Mouse (Mus musculus) neural tube, embryonic 13.5 days (tissue): ENCODE results near the gene Hsd11b2. TPM values are rescaled to one million over a fixed set of nuclear protein-coding genes. Genes with fewer than 3 reads are reported as not detected.

Experiments used
- ATAC-seq: fragments of 200-750 bp; cut with Nextera tagmentation; 2 replicates; pipeline ENCODE4 v1.8.0; 2017; ENCODE audit warnings: low read depth, mild to moderate bottlenecking, moderate TSS enrichment, moderate library complexity
- H3K27ac ChIP-seq: fragments of 300-500 bp; sonication (generic); replicated peaks from 2 replicates; pipeline ENCODE4 v1.5.1; 2015; ENCODE audit warnings: moderate library complexity, mild to moderate bottlenecking, inconsistent platforms
- H3K27me3 ChIP-seq: fragments of 300-500 bp; sonication (generic); 2 replicates; pipeline ENCODE4 v1.6.1; 2015; ENCODE audit warnings: mild to moderate bottlenecking, inconsistent platforms
- H3K36me3 ChIP-seq: fragments of 300-500 bp; sonication (generic); 2 replicates; pipeline ENCODE4 v1.6.1; 2015; ENCODE audit warnings: mild to moderate bottlenecking, inconsistent platforms
- H3K4me1 ChIP-seq: fragments of 300-500 bp; sonication (generic); replicated peaks from 2 replicates; pipeline ENCODE4 v1.6.1; 2015; ENCODE audit warnings: inconsistent platforms
- H3K4me2 ChIP-seq: fragments of 300-500 bp; sonication (generic); 2 replicates; pipeline ENCODE4 v1.6.1; 2015; ENCODE audit warnings: inconsistent platforms, mild to moderate bottlenecking, moderate library complexity
- H3K4me3 ChIP-seq: fragments of 300-500 bp; sonication (generic); 2 replicates; pipeline ENCODE4 v1.5.1; 2015; ENCODE audit warnings: mild to moderate bottlenecking, inconsistent platforms
- H3K9ac ChIP-seq: fragments of 300-500 bp; sonication (generic); 2 replicates; pipeline ENCODE4 v1.6.1; 2015; ENCODE audit warnings: moderate library complexity, mild to moderate bottlenecking, inconsistent platforms
- H3K9me3 ChIP-seq: fragments of 300-500 bp; sonication (generic); 2 replicates; pipeline ENCODE4 v1.6.1; 2016; ENCODE audit warnings: inconsistent platforms
- WGBS: fragments of 180-500 bp; shearing (Covaris S2); methylation state at CpG from one replicate; pipeline ENCODE4 v1.1.7; 2015; 5-methylcytosine and 5-hydroxymethylcytosine counted together
- polyA plus RNA-seq: library from polyadenylated mRNA; unstranded; fragments of >200 nt; fragmentation: Nextera tagmentation; extraction: Ambion mirVana; gene quantifications from 2 replicates; pipeline ENCODE4 v1.2.1, GENCODE M21; 2015

Gene Hsd11b2
- polyA plus RNA-seq, 1 experiment from 2014 or later: 5.5 TPM

DNA sequence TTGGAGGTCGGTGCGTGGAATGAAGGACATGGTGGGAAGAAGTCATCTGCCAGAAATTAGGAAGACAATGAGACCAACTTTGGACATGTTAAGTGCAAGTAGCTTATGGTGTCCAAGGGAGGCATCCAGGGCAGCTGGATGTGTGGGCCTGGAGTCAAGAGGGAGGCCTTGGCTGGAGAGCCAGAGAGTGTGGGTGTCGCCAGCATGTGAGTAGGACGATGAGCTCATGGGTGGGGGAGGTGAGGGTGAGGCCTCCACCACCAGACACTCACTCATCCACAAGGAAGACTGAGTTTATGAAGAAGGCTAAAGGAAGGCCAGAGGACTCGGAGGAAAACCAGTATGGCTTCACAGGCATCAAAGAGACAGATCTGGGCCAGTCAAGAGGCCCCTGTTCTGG is 3.9 kb upstream of the Hsd11b2 start:
- no peak overlapping the region for H3K27ac ChIP-seq
- peaks cover 41% of the 10 kb centered on the region for H3K4me1 ChIP-seq
- H3K4me3 ChIP-seq: no peak overlapping the region
- no peak overlapping the region for H3K9ac ChIP-seq
- no peaks in the 10 kb centered on the region for H3K36me3 ChIP-seq
- H3K4me2 ChIP-seq: no peak overlapping the region
- no peak for ATAC-seq
- 90% methylated on average over 5 of the region's 5 CpGs for WGBS
- H3K27me3 ChIP-seq: peaks cover 15% of the 10 kb centered on the region
- H3K9me3 ChIP-seq: no peaks in the 10 kb centered on the region

DNA sequence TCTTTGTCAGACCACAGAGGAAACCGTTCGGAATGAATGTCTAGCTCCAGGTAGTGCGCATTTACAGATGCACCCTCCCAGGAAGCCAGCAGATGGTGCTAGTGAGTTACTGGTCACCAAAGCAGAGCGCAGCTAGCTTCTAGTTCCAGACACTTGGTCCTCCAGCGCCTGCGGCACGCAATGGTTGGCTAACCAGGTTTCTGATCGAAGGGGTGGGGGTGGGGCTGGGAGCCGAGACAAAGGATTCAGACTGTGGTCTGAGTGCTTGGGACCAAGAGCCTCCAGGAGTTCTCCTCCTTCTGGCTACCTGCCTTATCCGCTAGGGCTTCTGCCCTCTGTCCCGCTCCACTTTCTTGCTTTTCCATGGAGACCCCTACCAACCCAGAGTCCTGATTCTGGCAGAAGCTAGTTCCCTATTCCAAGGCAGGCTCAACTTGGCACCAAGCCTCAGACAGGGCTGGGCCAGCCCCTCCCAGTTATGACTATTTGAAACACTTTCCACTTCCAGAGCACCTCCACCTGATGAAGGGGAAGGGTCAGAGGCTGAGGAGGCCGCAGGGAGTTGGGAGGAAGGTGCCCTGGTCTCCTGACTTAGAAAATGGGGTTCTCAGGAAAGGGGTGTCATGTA is 2.4 kb upstream of the Hsd11b2 start:
- WGBS: 11% methylated on average over 12 of the region's 12 CpGs
- peak; percentile 40 for ATAC-seq
- H3K27ac ChIP-seq: no peak overlapping the region
- peak overlapping the region; percentile 55 for H3K9ac ChIP-seq
- H3K4me3 ChIP-seq: 0 out of 2 replicates have a peak overlapping the region, but pooled peaks have one; percentile 5
- peaks cover 15% of the 10 kb centered on the region for H3K27me3 ChIP-seq
- no peaks in the 10 kb centered on the region for H3K9me3 ChIP-seq
- H3K4me2 ChIP-seq: peak overlapping the region; percentile 47
- 0 out of 2 replicates have a peak, but pooled peaks cover 2% of the 10 kb centered on the region for H3K36me3 ChIP-seq
- peaks cover 49% of the 10 kb centered on the region for H3K4me1 ChIP-seq

DNA sequence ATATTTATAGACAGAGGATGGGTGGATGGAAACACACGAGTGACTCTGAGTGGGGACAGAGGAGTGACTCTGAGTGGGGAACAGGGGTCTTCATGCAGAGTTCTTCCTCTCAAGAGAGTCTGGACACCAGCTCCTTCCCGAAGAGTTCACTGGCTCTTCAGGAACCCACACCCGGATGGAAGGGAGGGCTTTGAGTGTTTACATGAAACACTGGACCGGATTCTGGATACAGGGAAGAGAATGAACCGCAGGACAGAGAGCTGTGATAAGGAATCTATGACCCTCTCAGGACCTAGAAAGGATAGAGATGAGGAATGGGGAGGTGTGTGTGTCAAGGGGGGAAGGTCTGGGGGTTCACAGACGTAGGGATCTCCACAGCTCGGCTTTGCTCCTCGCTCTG is 1.2 kb upstream of the Hsd11b2 start:
- Histone ChIP-seq H3K9ac (no peak overlapping the region), H3K27me3 (peaks cover 15% of the 10 kb centered on the region), H3K27ac (no peak overlapping the region), H3K36me3 (peaks cover 14% of the 10 kb centered on the region), H3K4me2 (no peak overlapping the region), H3K4me3 (no peak overlapping the region), H3K9me3 (no peaks in the 10 kb centered on the region), H3K4me1 (peaks cover 55% of the 10 kb centered on the region)
- no peak for ATAC-seq
- WGBS: 49% methylated on average over 8 of the region's 8 CpGs

DNA sequence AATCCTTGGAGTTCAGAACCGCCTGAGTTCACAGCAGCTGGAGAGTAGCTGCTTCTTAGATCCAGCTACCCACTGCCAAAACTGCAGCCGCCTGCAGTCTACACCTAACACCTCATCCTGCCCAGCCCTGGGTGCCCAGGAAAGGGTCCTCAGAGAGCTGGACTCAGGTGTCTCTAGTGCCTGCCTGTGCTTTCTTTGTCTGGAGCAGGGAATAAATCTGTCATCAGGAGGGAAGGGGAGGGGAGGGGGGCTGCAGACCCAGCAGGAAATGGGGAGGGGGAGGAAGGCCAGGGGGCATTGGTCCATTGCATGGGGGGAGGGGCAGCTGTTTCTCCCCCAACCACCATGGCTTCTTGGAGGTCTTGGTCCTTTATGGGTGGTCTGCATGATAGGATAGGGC is 1.0 kb downstream of the Hsd11b2 start:
- ATAC-seq: no peak
- peaks cover 15% of the 10 kb centered on the region for H3K27me3 ChIP-seq
- peak overlapping the region; percentile 79 for H3K9ac ChIP-seq
- H3K4me2 ChIP-seq: peak overlapping the region; percentile 92
- peak overlapping the region; percentile 76; the same call in 1 of the 2 replicates for H3K27ac ChIP-seq
- WGBS: 6% methylated on average over 2 of the region's 2 CpGs
- H3K9me3 ChIP-seq: no peaks in the 10 kb centered on the region
- peak overlapping the region; percentile 54 for H3K4me3 ChIP-seq
- peaks cover 55% of the 10 kb centered on the region for H3K4me1 ChIP-seq
- peaks cover 35% of the 10 kb centered on the region for H3K36me3 ChIP-seq

- Histone ChIP-seq H3K27ac (peak overlapping the region; percentile 76), H3K9ac (peak overlapping the region; percentile 32), H3K36me3 (peaks cover 44% of the 10 kb centered on the region), H3K9me3 (no peaks in the 10 kb centered on the region), H3K27me3 (peaks cover 15% of the 10 kb centered on the region), H3K4me2 (peak overlapping the region; percentile 92), H3K4me1 (peaks cover 55% of the 10 kb centered on the region), H3K4me3 (0 out of 2 replicates have a peak overlapping the region, but pooled peaks have one; percentile 54)
- no peak for ATAC-seq
- WGBS: 34% methylated on average over 5 of the region's 5 CpGs
Measured at GRCm38 (mm10) chr8:105520521-105520920, 2.0 kb downstream of the Hsd11b2 start.

DNA sequence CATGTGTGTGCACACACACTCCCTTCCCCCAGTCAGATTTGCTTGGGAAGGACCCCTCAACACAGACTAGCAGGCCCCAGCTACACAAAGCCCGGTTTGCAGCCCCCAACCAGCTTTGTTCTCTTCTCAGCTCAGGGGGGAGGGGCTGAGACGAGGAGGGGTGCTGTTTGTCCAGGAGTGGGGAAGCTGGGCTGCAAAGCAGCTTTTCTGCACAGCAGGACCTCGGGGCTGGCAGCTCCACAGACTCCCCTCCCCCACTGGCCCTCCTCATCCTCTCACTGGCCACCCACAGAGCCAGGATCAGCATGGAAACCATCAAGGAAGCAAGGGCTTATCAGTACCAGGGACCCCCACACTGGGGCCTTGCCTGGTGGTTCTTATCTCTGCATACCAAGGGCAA is 2.5 kb downstream of the Hsd11b2 start:
- 0% methylated on average over 3 of the region's 3 CpGs for WGBS
- H3K27me3 ChIP-seq: peaks cover 15% of the 10 kb centered on the region
- no peak for ATAC-seq
- peaks cover 52% of the 10 kb centered on the region for H3K4me1 ChIP-seq
- no peak overlapping the region for H3K4me3 ChIP-seq
- no peaks in the 10 kb centered on the region for H3K9me3 ChIP-seq
- H3K36me3 ChIP-seq: peaks cover 49% of the 10 kb centered on the region
- peak overlapping the region; percentile 68 for H3K27ac ChIP-seq
- peak overlapping the region; percentile 32 for H3K9ac ChIP-seq
- H3K4me2 ChIP-seq: peak overlapping the region; percentile 24

DNA sequence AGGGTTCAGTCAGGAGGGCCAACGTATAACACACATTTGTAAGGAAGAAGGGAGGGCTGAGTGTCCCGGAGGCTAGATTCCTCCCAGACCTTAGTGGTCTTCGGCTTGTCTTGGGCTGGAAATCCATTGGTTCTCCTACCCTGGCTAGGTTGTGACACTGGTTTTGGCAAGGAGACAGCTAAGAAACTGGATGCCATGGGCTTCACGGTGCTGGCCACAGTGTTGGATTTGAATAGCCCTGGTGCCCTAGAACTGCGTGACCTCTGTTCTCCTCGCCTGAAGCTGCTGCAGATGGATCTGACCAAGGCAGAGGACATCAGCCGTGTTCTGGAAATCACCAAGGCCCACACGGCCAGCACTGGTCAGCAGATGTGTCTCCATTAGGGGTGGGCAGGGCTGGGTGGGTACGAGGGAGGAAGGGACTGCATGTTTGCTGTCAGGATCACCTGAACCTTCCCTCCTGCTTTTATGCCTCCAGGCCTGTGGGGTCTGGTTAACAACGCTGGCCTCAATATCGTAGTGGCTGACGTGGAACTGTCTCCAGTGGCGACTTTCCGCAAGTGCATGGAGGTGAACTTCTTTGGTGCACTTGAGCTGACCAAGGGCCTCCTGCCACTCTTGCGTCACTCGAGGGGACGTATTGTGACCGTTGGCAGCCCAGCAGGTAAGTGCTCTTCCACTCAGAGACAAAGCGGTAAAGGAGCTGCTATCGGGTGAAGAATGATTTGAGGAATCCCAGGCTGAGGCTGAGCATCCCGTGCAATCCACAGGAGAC is 3.6 kb downstream of the Hsd11b2 start:
- ATAC-seq: no peak
- no peak overlapping the region for H3K27ac ChIP-seq
- H3K27me3 ChIP-seq: peaks cover 9% of the 10 kb centered on the region; the same call in 1 of the 2 replicates
- H3K4me1 ChIP-seq: peaks cover 46% of the 10 kb centered on the region
- peaks cover 55% of the 10 kb centered on the region for H3K36me3 ChIP-seq
- no peaks in the 10 kb centered on the region for H3K9me3 ChIP-seq
- WGBS: 87% methylated on average over 21 of the region's 21 CpGs
- no peak overlapping the region for H3K9ac ChIP-seq
- no peak overlapping the region for H3K4me3 ChIP-seq
- no peak overlapping the region for H3K4me2 ChIP-seq

DNA sequence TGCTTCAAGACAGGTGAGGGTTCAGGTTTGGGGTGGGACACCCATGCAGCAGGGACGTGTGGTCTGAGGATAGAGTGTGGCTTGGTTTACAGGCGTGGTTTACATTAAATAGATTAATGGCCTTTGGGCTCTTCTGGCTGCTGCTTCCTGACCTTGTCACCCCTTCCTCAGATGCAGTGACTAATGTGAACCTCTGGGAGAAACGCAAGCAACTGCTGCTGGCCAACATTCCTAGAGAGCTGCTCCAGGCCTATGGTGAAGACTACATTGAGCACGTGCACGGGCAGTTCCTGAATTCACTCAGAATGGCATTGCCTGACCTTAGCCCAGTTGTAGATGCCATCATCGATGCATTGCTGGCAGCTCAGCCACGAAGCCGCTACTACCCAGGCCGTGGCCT is 4.3 kb downstream of the Hsd11b2 start:
- Histone ChIP-seq H3K27ac (no peak overlapping the region), H3K9me3 (no peaks in the 10 kb centered on the region), H3K4me2 (no peak overlapping the region), H3K4me1 (peaks cover 38% of the 10 kb centered on the region), H3K36me3 (peaks cover 62% of the 10 kb centered on the region), H3K4me3 (no peak overlapping the region), H3K27me3 (0 out of 2 replicates have a peak, but pooled peaks cover 4% of the 10 kb centered on the region), H3K9ac (no peak overlapping the region)
- WGBS: 77% methylated on average over 9 of the region's 9 CpGs
- ATAC-seq: no peak

DNA sequence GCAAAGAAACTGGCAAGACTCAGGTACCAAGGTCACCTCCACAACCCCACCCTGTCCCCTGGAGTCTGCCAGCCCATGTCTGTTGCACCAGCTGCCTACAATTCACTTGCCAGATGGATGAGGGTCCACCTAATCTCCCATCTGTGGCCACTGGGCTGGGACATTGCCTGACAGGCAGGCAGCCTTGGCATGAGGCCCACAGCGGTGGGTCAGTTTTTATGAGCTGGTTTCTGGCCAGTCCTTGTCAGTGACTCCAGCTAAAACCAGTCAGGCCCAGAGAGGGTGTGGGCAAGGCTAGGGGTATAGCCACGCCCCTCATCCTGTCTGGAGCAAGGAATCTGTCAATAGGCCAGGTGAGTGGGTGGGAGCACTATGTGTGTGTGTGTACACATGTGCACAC is 8.6 kb downstream of the Hsd11b2 start:
- Histone ChIP-seq H3K36me3 (peaks cover 87% of the 10 kb centered on the region), H3K4me1 (0 out of 2 replicates have a peak, but pooled peaks cover 8% of the 10 kb centered on the region), H3K4me3 (no peak overlapping the region), H3K4me2 (no peak overlapping the region), H3K27me3 (no peaks in the 10 kb centered on the region), H3K9me3 (no peaks in the 10 kb centered on the region), H3K27ac (no peak overlapping the region), H3K9ac (no peak overlapping the region)
- 88% methylated on average over 2 of the region's 2 CpGs for WGBS
- ATAC-seq: no peak

- Histone ChIP-seq H3K27ac (no peak overlapping the region), H3K36me3 (peaks cover 79% of the 10 kb centered on the region)
- WGBS: 95% methylated on average over 1 of the region's 1 CpGs
Measured at GRCm38 (mm10) chr8:105528206-105528605, 9.7 kb downstream of the Hsd11b2 start.

DNA sequence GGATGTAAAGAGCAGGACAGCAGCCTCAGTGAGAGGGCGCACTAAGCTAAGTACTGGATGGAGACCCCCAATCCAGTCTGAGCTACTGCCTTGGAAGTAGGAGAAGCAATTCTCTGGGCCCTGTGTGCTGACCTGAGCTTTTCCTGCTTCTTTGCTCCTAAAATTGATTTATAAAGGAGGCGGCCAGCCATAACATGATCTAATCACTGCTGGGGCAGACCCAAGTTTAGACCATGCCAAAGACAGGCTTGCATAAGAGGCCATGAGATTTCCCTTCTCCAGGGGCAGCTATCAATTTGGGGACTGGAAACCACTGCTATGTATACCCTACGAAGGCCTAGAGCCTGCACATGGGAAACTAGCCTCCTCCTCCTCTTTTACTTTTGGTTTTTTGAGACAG is 10.7 kb downstream of the Hsd11b2 start:
- Histone ChIP-seq H3K27ac (no peak overlapping the region), H3K4me2 (no peak overlapping the region), H3K36me3 (peaks cover 71% of the 10 kb centered on the region), H3K9me3 (no peaks in the 10 kb centered on the region), H3K4me3 (no peak overlapping the region), H3K27me3 (no peaks in the 10 kb centered on the region), H3K9ac (no peak overlapping the region), H3K4me1 (peaks cover 16% of the 10 kb centered on the region; the same call in 1 of the 2 replicates)
- no peak for ATAC-seq
- WGBS: 93% methylated on average over 3 of the region's 3 CpGs

More at GRCm38 (mm10) chr8:105528206-105528605, 9.7 kb downstream of the Hsd11b2 start:
- no peak for ATAC-seq
- H3K9me3 ChIP-seq: no peaks in the 10 kb centered on the region
- H3K4me2 ChIP-seq: no peak overlapping the region
- no peak overlapping the region for H3K9ac ChIP-seq
- no peak overlapping the region for H3K4me3 ChIP-seq
- H3K4me1 ChIP-seq: peaks cover 9% of the 10 kb centered on the region; the same call in 1 of the 2 replicates
- no peaks in the 10 kb centered on the region for H3K27me3 ChIP-seq

GRCm38 (mm10) chr8:105531774-105532173 is 13.2 kb downstream of the Hsd11b2 start:
- Histone ChIP-seq H3K9me3 (no peaks in the 10 kb centered on the region), H3K4me3 (no peak overlapping the region), H3K27ac (no peak overlapping the region), H3K36me3 (peaks cover 72% of the 10 kb centered on the region), H3K4me1 (peaks cover 16% of the 10 kb centered on the region; the same call in 1 of the 2 replicates), H3K4me2 (no peak overlapping the region), H3K9ac (no peak overlapping the region), H3K27me3 (no peaks in the 10 kb centered on the region)
- ATAC-seq: no peak
- WGBS: 68% methylated on average over 2 of the region's 2 CpGs
